Mouse (Mus musculus): ENCODE measurements around the gene Ptbp3. TPM values are rescaled to one million over a fixed set of nuclear protein-coding genes. Genes with fewer than 3 reads are reported as not detected.

Ptbp3 gene
- total RNA-seq, 1 experiment = 46.1 TPM

- Histone ChIP-seq H3K9me3 (ENCODE audit: control insufficient read depth, insufficient read depth, low read depth, low read length) (no peaks in the 10 kb centered on the region), H3K36me3 (ENCODE audit: control insufficient read depth, insufficient read depth, low read length, poor library complexity, severe bottlenecking) (no peaks in the 10 kb centered on the region), H3K4me1 (ENCODE audit: control insufficient read depth in 2 of 2, insufficient read depth in 2 of 2, low read length in 2 of 2, poor library complexity in 1 of 2) (no peaks in the 10 kb centered on the region), H3K9ac (ENCODE audit: insufficient read depth, low read depth, low read length, poor library complexity, severe bottlenecking) (no peak overlapping the region), H3K4me3 (ENCODE audit: insufficient read depth in 1 of 2, low read depth in 1 of 2, low read length in 2 of 2, poor library complexity in 1 of 2, severe bottlenecking in 1 of 2) (no peak overlapping the region), H3K27ac (ENCODE audit: insufficient read depth, low read depth, low read length, poor library complexity, severe bottlenecking) (no peak overlapping the region)
- no peak for TF ChIP-seq ZNF384 (IDR thresholded peaks at IDR 0.05; ENCODE audit: low read depth, low read length)
- TF ChIP-seq CHD2 (IDR thresholded peaks at IDR 0.05; ENCODE audit: low read depth, low read length) = no peak
- no peak for TF ChIP-seq ZC3H11A (IDR thresholded peaks at IDR 0.05; ENCODE audit: borderline replicate concordance, low read depth, low read length)
- no peak for TF ChIP-seq MAFK (IDR thresholded peaks at IDR 0.05; ENCODE audit: insufficient read depth, low read depth, low read length)
- no peak for TF ChIP-seq HCFC1 (IDR thresholded peaks at IDR 0.05; ENCODE audit: borderline replicate concordance, insufficient read depth, low read length)
- DNase-seq (ENCODE audit: low read depth, low spot score) = no peak
- in situ Hi-C loops (cut with MboI; ENCODE audit: low sequenced_read_pairs in 2 of 2, unreplicated experiment in 2 of 2) = loop anchor here in 1 of 2 experiments (25.0 kb wide), 1 partner anchor 475 kb away; no protein-coding TSS in a partner anchor
Measured at GRCm38 (mm10) chr4:59587215-59587871, 38.2 kb upstream of the Ptbp3 start.

DNA sequence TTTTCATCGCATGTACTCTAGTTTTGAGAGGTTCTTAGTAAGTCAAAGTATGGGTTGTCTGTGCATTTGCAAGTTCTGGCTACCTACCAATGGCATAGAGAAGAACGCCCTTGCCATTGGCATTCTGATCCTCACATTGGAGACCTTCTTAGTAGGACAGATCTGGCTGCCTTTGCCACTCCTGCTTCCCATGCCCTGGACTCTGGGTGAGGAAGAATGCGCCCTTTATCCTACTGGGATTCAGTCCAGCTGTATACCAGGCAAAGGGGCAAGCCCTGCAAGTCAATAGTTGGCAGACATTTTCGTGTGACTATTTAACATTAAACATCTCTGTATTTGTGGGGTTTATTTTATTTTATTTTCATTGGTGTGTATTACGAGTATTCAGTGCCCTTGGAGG is 35.9 kb upstream of the Ptbp3 start:
- Histone ChIP-seq H3K9me3 (ENCODE audit: control insufficient read depth, insufficient read depth, low read depth, low read length) (no peaks in the 10 kb centered on the region), H3K27ac (ENCODE audit: insufficient read depth, low read depth, low read length, poor library complexity, severe bottlenecking) (no peak overlapping the region), H3K9ac (ENCODE audit: insufficient read depth, low read depth, low read length, poor library complexity, severe bottlenecking) (no peak overlapping the region), H3K36me3 (ENCODE audit: control insufficient read depth, insufficient read depth, low read length, poor library complexity, severe bottlenecking) (no peaks in the 10 kb centered on the region), H3K4me3 (ENCODE audit: insufficient read depth in 1 of 2, low read depth in 1 of 2, low read length in 2 of 2, poor library complexity in 1 of 2, severe bottlenecking in 1 of 2) (no peak overlapping the region), H3K4me1 (ENCODE audit: control insufficient read depth in 2 of 2, insufficient read depth in 2 of 2, low read length in 2 of 2, poor library complexity in 1 of 2) (0 out of 4 replicates have a peak, but pooled peaks cover 0 to 2% of the 10 kb centered on the region in 2 experiments)
- in situ Hi-C loops (cut with MboI; ENCODE audit: low sequenced_read_pairs in 2 of 2, unreplicated experiment in 2 of 2) = loop anchor here in 1 of 2 experiments (25.0 kb wide), 1 partner anchor 473 kb away; no protein-coding TSS in a partner anchor
- DNase-seq (ENCODE audit: low read depth, low spot score) = no peak
- no peak for TF ChIP-seq ZNF384 (IDR thresholded peaks at IDR 0.05; ENCODE audit: low read depth, low read length)
- no peak for TF ChIP-seq ZC3H11A (IDR thresholded peaks at IDR 0.05; ENCODE audit: borderline replicate concordance, low read depth, low read length)
- TF ChIP-seq MAFK (IDR thresholded peaks at IDR 0.05; ENCODE audit: insufficient read depth, low read depth, low read length) = no peak

DNA sequence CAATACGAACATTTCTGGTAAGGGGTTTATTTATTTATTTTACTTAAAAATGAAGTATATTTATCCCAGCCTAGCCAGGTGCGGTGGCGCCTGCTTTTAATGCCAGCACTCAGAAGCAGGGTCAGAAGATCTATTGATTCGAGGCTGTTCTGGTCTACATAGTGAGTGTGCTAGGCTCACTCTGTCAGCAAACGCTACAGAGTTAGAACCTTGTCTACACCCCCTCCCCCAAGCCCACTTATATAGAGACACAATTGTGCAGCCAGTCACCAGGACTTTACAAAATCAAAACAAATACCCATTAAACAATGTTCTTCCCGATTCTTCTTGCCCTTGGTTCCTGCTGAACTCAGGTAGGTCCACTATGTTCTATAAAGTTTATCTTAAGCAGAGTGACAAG is 33.0 kb upstream of the Ptbp3 start:
- no peaks in the 10 kb centered on the region for H3K9me3 ChIP-seq (ENCODE audit: control insufficient read depth, insufficient read depth, low read depth, low read length)
- H3K36me3 ChIP-seq (ENCODE audit: control insufficient read depth, insufficient read depth, low read length, poor library complexity, severe bottlenecking) = no peaks in the 10 kb centered on the region
- TF ChIP-seq ZC3H11A (IDR thresholded peaks at IDR 0.05; ENCODE audit: borderline replicate concordance, low read depth, low read length) (no peak), MAFK (IDR thresholded peaks at IDR 0.05; ENCODE audit: insufficient read depth, low read depth, low read length) (no peak), CHD2 (IDR thresholded peaks at IDR 0.05; ENCODE audit: low read depth, low read length) (no peak), HCFC1 (IDR thresholded peaks at IDR 0.05; ENCODE audit: borderline replicate concordance, insufficient read depth, low read length) (no peak), ZNF384 (IDR thresholded peaks at IDR 0.05; ENCODE audit: low read depth, low read length) (no peak)
- in situ Hi-C loops (cut with MboI; ENCODE audit: low sequenced_read_pairs in 2 of 2, unreplicated experiment in 2 of 2) = loop anchor here in 1 of 2 experiments (25.0 kb wide), 1 partner anchor 470 kb away; no protein-coding TSS in a partner anchor
- no peak for DNase-seq (ENCODE audit: low read depth, low spot score)
- no peak overlapping the region for H3K27ac ChIP-seq (ENCODE audit: insufficient read depth, low read depth, low read length, poor library complexity, severe bottlenecking)
- no peak overlapping the region for H3K9ac ChIP-seq (ENCODE audit: insufficient read depth, low read depth, low read length, poor library complexity, severe bottlenecking)
- H3K4me3 ChIP-seq (ENCODE audit: insufficient read depth in 1 of 2, low read depth in 1 of 2, low read length in 2 of 2, poor library complexity in 1 of 2, severe bottlenecking in 1 of 2) = peak overlapping the region; percentile 77 to 97; a peak in 3 of 4 replicates
- peaks cover 0 to 5% of the 10 kb centered on the region in 2 experiments; a peak in 2 of 4 replicates for H3K4me1 ChIP-seq (ENCODE audit: control insufficient read depth in 2 of 2, insufficient read depth in 2 of 2, low read length in 2 of 2, poor library complexity in 1 of 2)

GRCm38 (mm10) chr4:59581314-59582185 is 32.4 kb upstream of the Ptbp3 start, which contains the start of gene Hsdl2:
TSS of gene Hsdl2 (plus strand) at chr4:59581563.
- Histone ChIP-seq H3K4me3 (ENCODE audit: insufficient read depth in 1 of 2, low read depth in 1 of 2, low read length in 2 of 2, poor library complexity in 1 of 2, severe bottlenecking in 1 of 2) (peak within 1 kb of the TSS; percentile 77 to 97), H3K36me3 (ENCODE audit: control insufficient read depth, insufficient read depth, low read length, poor library complexity, severe bottlenecking) (no peaks in the 10 kb centered on the region), H3K9ac (ENCODE audit: insufficient read depth, low read depth, low read length, poor library complexity, severe bottlenecking) (peak within 1 kb of the TSS; percentile 83), H3K4me1 (ENCODE audit: control insufficient read depth in 2 of 2, insufficient read depth in 2 of 2, low read length in 2 of 2, poor library complexity in 1 of 2) (peaks cover 0 to 5% of the 10 kb centered on the region in 2 experiments; a peak in 2 of 4 replicates), H3K27ac (ENCODE audit: insufficient read depth, low read depth, low read length, poor library complexity, severe bottlenecking) (no peak within 1 kb of the TSS), H3K9me3 (ENCODE audit: control insufficient read depth, insufficient read depth, low read depth, low read length) (no peaks in the 10 kb centered on the region)
- TF ChIP-seq MAFK (IDR thresholded peaks at IDR 0.05; ENCODE audit: insufficient read depth, low read depth, low read length) (no peak), ZC3H11A (IDR thresholded peaks at IDR 0.05; ENCODE audit: borderline replicate concordance, low read depth, low read length) (no peak), HCFC1 (IDR thresholded peaks at IDR 0.05; ENCODE audit: borderline replicate concordance, insufficient read depth, low read length) (no peak), ZNF384 (IDR thresholded peaks at IDR 0.05; ENCODE audit: low read depth, low read length) (no peak), CHD2 (IDR thresholded peaks at IDR 0.05; ENCODE audit: low read depth, low read length) (no peak)
- in situ Hi-C loops (cut with MboI; ENCODE audit: low sequenced_read_pairs in 2 of 2, unreplicated experiment in 2 of 2) = loop anchor here in 1 of 2 experiments (25.0 kb wide), 1 partner anchor 469 kb away; no protein-coding TSS in a partner anchor
- peak; percentile 100 for DNase-seq (ENCODE audit: low read depth, low spot score)
